Mouse (Mus musculus) R1 (cell line): ENCODE measurements at regions not wholly inside any gene's neighbourhood (a gene's known extent, or its start where the extent isn't known, plus 50 kb on each side); places are given as distances from the start of the nearest gene placed in this dataset.
"Not testable (repeated sequence)": the region's sequence is repeated elsewhere in the genome, so short reads cannot be mapped to it uniquely, and the experiment has no call there.

Experiments used
- DNase-seq: peaks from one replicate; pipeline ENCODE4 v3.0.0-alpha.2; 2018; ENCODE audit warnings: low read depth, low spot score

DNA sequence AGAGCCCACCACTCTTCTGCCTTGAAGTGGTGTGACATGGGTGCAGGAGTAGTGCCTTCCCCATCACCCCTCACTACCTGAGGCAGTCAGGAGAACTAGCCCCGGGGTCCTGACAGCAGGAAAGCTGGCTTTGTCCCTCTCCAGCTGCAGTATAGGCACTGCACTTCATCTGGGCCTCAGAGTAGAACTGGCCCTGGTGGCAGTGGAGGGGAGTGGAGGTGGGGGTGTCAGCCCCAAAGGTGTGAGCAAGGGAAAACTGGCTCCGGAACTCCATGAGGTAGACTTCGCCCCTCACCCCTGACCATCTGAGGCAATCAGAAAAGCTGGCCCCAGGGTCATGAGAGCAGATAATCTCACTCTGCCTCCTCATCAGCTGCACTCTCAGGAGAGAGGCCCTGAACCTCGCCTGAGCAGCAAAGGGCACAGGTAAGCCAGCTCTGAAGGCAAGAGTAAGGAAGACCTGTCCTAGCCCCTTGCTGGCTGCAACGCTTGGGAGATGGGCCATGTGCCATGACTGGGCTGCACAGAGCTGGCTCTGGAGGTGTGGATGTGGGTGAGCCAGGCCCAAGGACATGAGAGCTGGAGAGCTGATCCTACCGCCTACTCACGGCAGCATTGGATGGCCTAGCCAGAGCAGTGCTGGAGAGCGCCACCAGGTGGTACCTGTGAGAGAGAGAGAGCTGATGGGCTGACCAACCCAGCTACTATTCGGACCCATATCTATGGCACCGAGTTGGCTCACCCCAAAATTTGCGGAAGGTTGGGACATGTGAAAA is 377.0 kb upstream of the B3galt2 start:
- peak; percentile 19 for DNase-seq

DNA sequence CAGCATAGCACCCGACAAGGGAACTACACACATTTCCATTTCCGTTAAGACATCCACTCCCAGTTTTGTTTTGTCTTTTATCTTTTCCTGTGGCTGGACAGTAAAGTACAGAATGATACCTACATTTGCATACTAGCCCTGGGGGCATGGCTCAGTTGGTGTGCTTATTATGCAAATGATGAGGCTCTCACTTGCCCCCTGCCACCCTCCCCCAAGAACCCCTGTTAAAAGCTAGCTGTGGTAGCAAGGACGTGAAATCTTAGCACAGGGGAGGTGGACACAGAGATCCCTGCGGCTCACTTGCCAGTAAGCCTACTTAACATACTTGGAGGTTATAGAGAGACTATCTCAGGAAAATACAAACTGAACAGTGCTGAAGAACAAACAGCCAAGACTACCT is 375.2 kb upstream of the B3galt2 start:
- DNase-seq = peak; percentile 51

DNA sequence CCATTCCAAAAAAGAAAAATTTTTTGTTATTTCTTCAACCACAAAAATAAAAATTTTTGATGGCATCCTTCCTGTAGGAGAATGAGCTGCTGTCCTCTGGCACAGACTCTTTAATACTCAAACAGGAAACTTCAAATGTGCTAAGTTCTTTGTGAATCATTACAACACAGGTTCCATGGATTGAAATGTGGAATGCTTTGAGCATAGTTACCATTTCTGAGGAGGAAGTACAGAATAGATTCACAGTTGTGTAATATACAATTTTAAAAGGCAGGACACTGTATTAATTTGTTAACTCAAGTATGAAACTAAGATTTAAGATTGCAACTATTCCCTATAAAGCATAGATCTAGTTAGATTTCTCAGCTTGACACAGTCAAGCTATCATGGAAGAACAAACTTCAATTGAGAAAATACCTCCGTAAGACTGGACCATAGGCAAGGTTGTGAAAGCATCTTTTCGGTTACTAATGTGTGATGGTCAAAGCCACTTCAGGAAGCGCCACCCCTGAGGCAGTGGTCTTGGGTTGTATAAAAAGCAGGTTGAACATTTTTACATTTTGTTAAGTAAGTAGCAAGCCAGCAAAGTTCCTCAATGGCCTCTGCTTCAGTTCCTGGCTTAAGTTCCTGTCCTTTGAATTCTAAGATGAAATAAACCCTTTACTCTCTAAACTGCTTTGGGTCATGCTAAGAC is 354.0 kb upstream of the B3galt2 start:
- no peak for DNase-seq

DNA sequence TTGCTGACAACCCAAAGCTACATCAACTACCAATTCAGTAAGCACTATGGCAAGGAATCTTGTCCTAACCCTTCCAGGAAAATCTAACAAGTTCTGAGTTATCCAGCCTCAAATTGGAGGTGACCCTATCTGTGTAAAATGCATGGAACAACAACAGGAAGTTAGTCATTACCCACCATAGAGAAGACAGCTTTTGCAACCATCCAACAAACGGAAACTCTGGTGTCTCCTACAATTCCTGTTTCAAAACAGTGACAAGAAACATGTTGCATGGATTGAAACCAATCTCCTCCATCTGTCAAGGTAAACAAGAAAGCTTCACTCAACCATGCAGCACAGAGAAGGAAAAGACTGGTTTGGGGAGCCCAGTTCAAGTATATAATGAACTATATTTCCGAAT is 353.0 kb upstream of the B3galt2 start:
- DNase-seq = no peak

DNA sequence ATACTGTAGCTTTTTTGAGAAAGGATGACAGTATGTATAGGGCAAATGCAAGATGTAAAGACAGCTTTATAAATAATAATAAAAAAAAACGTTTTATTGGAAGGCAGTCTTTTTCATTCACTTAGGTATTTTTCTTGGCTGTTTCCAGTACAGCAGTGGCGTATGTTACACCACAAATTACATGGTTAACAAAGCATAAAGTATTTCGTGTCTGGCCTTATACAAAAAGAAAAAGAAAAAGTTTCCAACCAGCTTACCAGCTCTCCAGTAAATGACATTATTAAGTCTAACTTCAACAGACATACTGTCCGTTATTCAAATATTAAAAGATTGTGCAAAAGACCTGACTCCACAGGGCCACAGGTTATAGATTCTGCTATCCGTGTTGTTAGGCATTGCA is 343.9 kb upstream of the B3galt2 start:
- no peak for DNase-seq

DNA sequence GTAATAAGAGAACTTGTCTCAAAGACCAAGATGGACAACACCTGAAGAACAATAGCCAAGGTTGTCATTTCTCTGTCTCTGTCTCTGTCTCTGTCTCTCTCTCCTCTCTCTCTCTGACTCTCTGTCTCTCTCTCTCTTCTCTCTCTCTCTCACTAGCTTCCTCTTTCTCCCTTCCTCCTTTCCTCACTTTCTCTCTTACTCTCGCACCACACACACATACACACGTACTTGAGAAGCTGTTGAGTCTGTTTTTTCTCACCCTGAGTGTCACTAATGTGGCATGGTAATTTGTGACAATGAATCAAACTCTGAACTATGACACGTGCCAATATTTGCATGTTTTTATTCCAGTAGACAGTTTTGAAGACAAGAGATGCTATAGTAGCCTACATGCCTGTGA is 333.1 kb upstream of the B3galt2 start:
- no peak for DNase-seq

DNA sequence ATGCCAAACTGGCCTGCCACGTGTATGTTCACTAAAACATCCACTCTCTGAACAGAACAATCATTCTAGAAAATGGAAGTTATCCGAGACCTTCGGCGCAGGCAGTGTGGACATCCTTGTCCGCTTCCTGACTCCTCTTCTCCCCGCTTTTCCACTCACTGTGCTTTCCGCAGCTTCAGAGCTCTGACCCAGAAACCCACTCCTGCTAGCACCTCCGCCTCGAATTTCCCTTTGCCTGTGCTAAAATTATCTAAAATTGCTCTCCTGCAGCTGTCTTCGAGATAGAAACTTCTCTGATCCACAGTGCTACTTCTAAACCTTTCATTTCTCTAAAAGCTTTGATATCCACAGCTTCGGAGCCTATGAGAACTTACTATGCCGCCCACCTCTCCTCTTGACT is 322.1 kb upstream of the B3galt2 start:
- no peak for DNase-seq

DNA sequence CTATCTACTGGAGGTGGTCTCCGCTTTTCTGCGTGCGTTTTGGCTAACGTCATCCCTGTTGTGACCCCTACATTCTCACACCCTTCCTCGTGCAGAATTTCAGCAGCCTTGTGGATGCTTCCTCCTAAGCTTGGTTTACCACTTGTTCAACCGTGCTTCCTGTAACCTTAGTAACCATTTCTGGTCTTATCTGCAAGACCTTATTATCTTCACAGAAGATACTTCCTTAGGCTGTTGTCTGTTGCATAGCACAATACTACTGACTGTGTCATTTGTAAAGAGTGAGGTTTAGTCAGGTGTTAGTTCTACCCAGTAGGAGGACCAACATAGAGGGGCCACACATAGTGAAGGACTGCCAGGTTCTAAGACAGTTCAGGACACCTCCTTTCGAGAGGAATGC is 320.9 kb upstream of the B3galt2 start:
- DNase-seq = no peak

DNA sequence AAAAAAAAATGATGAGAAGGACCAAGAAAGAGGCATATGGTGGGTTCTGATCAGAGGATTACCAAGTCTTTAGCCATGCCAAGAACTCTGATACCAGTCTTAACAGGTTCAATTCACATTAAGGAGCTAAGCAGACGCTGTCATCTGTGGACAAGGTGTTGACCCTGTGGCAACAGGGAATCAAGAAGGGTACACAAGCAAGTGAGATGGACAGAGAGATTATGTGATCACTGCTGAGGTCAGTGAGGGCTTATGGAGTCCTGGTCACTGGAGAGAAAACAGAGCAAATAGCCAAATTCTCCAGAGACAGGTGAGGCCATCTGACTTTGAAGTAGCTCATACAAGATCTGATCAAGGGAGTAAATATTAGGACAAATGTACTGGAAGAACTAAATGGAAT is 289.1 kb upstream of the B3galt2 start:
- no peak for DNase-seq

DNA sequence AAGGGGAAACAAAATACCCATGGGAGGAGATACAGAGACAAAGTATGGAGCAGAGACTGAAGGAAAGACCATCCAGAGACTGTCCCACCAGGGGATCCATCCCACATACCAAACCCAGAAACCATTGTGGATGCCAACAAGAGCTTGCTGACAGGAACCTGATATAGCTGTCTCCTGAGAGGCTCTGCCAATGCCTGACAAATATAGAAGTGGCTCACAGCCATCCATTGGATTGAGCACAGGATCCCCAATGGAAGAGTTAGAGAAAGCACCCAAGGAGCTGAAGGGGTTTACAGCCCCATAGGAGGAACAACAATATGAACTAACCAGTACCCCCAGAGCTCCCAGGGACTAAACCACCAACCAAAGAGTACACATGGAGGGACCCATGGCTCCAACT is 280.2 kb upstream of the B3galt2 start:
- not testable (repeated sequence) for DNase-seq

DNA sequence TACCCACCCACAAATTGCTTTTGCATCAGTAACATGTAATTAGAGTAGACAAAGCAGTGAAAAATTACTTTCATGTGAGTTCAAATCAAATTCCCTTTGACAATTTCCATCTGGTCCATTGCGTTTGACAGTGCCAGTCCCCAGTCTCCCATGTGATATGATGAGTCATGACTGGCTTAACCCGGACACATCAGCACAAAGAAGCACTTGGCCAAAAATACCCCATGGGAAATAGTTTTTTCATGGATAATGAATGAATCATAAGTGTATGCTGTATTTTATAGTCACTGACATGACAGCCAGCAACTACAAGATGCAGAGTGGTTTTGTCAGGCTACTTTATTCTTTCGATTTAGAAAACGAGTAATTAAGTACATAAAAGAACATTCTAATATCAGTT is 248.6 kb upstream of the B3galt2 start:
- no peak for DNase-seq
